Mouse (Mus musculus) MEL (cell line): ENCODE data around the gene Iqcd. TPM values are rescaled to one million over a fixed set of nuclear protein-coding genes. Genes with fewer than 3 reads are reported as not detected.

ENCODE experiments used
- DNase-seq: peaks from one replicate; pipeline ENCODE4 v3.0.0; 2011; ENCODE audit warnings: low read depth, low spot score
- H3K27ac ChIP-seq: 2 replicates; pipeline ENCODE4 v1.5.1; 2012; ENCODE audit warnings: low read depth, mild to moderate bottlenecking, control low read depth, low read length, moderate library complexity; ENCODE audit not compliant: control insufficient read depth
- H3K27me3 ChIP-seq, 2 experiments: fragments of 150-350 bp in 1 of 2; sonication (generic) in 1 of 2; 2 replicates each; pipeline ENCODE4 v1.6.1; 2012; ENCODE audit warnings: low read length in 2 of 2, mild to moderate bottlenecking in 2 of 2, improper control_type of control experiment in 1 of 2, moderate library complexity in 1 of 2; ENCODE audit not compliant: insufficient read depth in 2 of 2, control insufficient read depth in 1 of 2
- H3K36me3 ChIP-seq, 2 experiments: 2 replicates each; pipeline ENCODE4 v1.6.1; 2012 to 2014; ENCODE audit warnings: low read length in 2 of 2, improper control_type of control experiment in 1 of 2, inconsistent platforms in 1 of 2, mild to moderate bottlenecking in 1 of 2; ENCODE audit not compliant: insufficient read depth in 2 of 2, control insufficient read depth in 1 of 2
- H3K4me1 ChIP-seq, 2 experiments: fragments of 150-350 bp in 1 of 2; sonication (generic) in 1 of 2; 2 replicates each; pipeline ENCODE4 v1.6.1; 2012; ENCODE audit warnings: low read length in 2 of 2, improper control_type of control experiment in 1 of 2, mild to moderate bottlenecking in 1 of 2; ENCODE audit not compliant: insufficient read depth in 2 of 2, control insufficient read depth in 1 of 2
- H3K4me3 ChIP-seq, 2 experiments: fragments of 150-350 bp in 1 of 2; sonication (generic) in 1 of 2; 2 replicates each; pipeline ENCODE4 v1.5.1; 2012; ENCODE audit warnings: low read depth in 2 of 2, low read length in 2 of 2, mild to moderate bottlenecking in 2 of 2, moderate library complexity in 2 of 2, control low read depth in 1 of 2, improper control_type of control experiment in 1 of 2; ENCODE audit not compliant: control insufficient read depth in 1 of 2, insufficient read depth in 1 of 2
- H3K79me2 ChIP-seq: 2 replicates; pipeline ENCODE4 v1.6.1; 2012; ENCODE audit warnings: mild to moderate bottlenecking, low read length, moderate library complexity; ENCODE audit not compliant: control insufficient read depth, poor library complexity, insufficient read depth
- H3K9ac ChIP-seq: 2 replicates; pipeline ENCODE4 v1.6.1; 2012; ENCODE audit warnings: low read depth, mild to moderate bottlenecking, control low read depth, low read length, moderate library complexity; ENCODE audit not compliant: control insufficient read depth, poor library complexity, severe bottlenecking
- H3K9me3 ChIP-seq: fragments of 150-350 bp; sonication (generic); replicated peaks from 2 replicates; pipeline ENCODE4 v1.6.1; 2012; ENCODE audit warnings: mild to moderate bottlenecking, low read length, improper control_type of control experiment, moderate library complexity; ENCODE audit not compliant: insufficient read depth
- BHLHE40 ChIP-seq: IDR thresholded peaks from 2 replicates; pipeline ENCODE4 v1.6.1; 2012; ENCODE audit warnings: low read depth, mild to moderate bottlenecking, inconsistent platforms, low read length, improper control_type of control experiment, borderline replicate concordance
- CHD1 ChIP-seq: IDR thresholded peaks from 2 replicates; pipeline ENCODE4 v1.6.1; 2012; ENCODE audit warnings: low read depth, mild to moderate bottlenecking, inconsistent platforms, low read length, improper control_type of control experiment
- CTCF ChIP-seq, 3 experiments: IDR thresholded peaks in 2 of 3; conservative IDR thresholded peaks in 1 of 3; 2 replicates each; pipeline ENCODE4 v1.5.1; 2011 to 2012; ENCODE audit warnings: low read length in 3 of 3, low read depth in 2 of 3, mild to moderate bottlenecking in 2 of 3, improper control_type of control experiment in 1 of 3, inconsistent platforms in 1 of 3, mixed read lengths in 1 of 3, moderate library complexity in 1 of 3; ENCODE audit not compliant: control insufficient read depth in 1 of 3, insufficient read depth in 1 of 3, poor library complexity in 1 of 3, severe bottlenecking in 1 of 3
- E2F4 ChIP-seq: IDR thresholded peaks from 2 replicates; pipeline ENCODE4 v1.6.1; 2011; ENCODE audit warnings: low read depth, low read length, improper control_type of control experiment, borderline replicate concordance
- ELF1 ChIP-seq: IDR thresholded peaks from 2 replicates; pipeline ENCODE4 v1.6.1; 2014; ENCODE audit warnings: low read depth, mild to moderate bottlenecking, inconsistent platforms, low read length, improper control_type of control experiment, moderate library complexity
- ETS1 ChIP-seq: IDR thresholded peaks from 2 replicates; pipeline ENCODE4 v1.6.1; 2012; ENCODE audit warnings: low read depth, mild to moderate bottlenecking, inconsistent platforms, low read length, improper control_type of control experiment, moderate library complexity
- GABPA ChIP-seq: IDR thresholded peaks from 2 replicates; pipeline ENCODE4 v1.6.1; 2012; ENCODE audit warnings: low read depth, mild to moderate bottlenecking, inconsistent platforms, low read length, improper control_type of control experiment, moderate library complexity
- GATA1 ChIP-seq: IDR thresholded peaks from 2 replicates; pipeline ENCODE4 v1.6.1; 2011; ENCODE audit warnings: low read depth, low read length, improper control_type of control experiment
- JUND ChIP-seq: IDR thresholded peaks from 2 replicates; pipeline ENCODE4 v1.6.1; 2011; ENCODE audit warnings: low read depth, mild to moderate bottlenecking, improper control_type of control experiment, low read length
- KAT2A ChIP-seq: conservative IDR thresholded peaks from 2 replicates; pipeline ENCODE4 v1.6.1; 2012; ENCODE audit warnings: low read depth, low read length, improper control_type of control experiment, inconsistent platforms
- MAFK ChIP-seq: IDR thresholded peaks from 2 replicates; pipeline ENCODE4 v1.6.1; 2011; ENCODE audit warnings: low read depth, mild to moderate bottlenecking, low read length, improper control_type of control experiment, borderline replicate concordance
- MAX ChIP-seq: IDR thresholded peaks from 2 replicates; pipeline ENCODE4 v1.6.1; 2011; ENCODE audit warnings: low read length, improper control_type of control experiment
- MEF2A ChIP-seq: IDR thresholded peaks from 2 replicates; pipeline ENCODE4 v1.6.1; 2014; ENCODE audit warnings: low read depth, mild to moderate bottlenecking, inconsistent platforms, low read length, improper control_type of control experiment; ENCODE audit not compliant: poor library complexity, insufficient replicate concordance, severe bottlenecking; ENCODE audit errors: extremely low read depth
- MYB ChIP-seq: IDR thresholded peaks from 2 replicates; pipeline ENCODE4 v1.6.1; 2011; ENCODE audit warnings: mild to moderate bottlenecking, low read depth, low read length, improper control_type of control experiment
- NRF1 ChIP-seq: IDR thresholded peaks from 2 replicates; pipeline ENCODE4 v1.6.1; 2014; ENCODE audit warnings: low read depth, mild to moderate bottlenecking, inconsistent platforms, low read length, improper control_type of control experiment, moderate library complexity; ENCODE audit not compliant: poor library complexity, insufficient read depth, severe bottlenecking
- POLR2A ChIP-seq, 2 experiments: IDR thresholded peaks; 2 replicates each; pipeline ENCODE4 v1.6.1; 2011 to 2012; ENCODE audit warnings: low read length in 2 of 2, mild to moderate bottlenecking in 2 of 2, control low read depth in 1 of 2, improper control_type of control experiment in 1 of 2, low read depth in 1 of 2, moderate library complexity in 1 of 2; ENCODE audit not compliant: control insufficient read depth in 1 of 2, insufficient read depth in 1 of 2, poor library complexity in 1 of 2
- POLR2AphosphoS2 ChIP-seq: IDR thresholded peaks from 2 replicates; pipeline ENCODE4 v1.6.1; 2011; ENCODE audit warnings: low read length, improper control_type of control experiment
- POLR2AphosphoS5 ChIP-seq: IDR thresholded peaks from 2 replicates; pipeline ENCODE4 v1.6.1; 2012; ENCODE audit warnings: low read depth, borderline replicate concordance, mild to moderate bottlenecking, inconsistent platforms, low read length, moderate library complexity, mixed read lengths
- RAD21 ChIP-seq: IDR thresholded peaks from 2 replicates; pipeline ENCODE4 v1.6.1; 2011; ENCODE audit warnings: mild to moderate bottlenecking, low read depth, low read length, improper control_type of control experiment
- RCOR1 ChIP-seq: IDR thresholded peaks from 2 replicates; pipeline ENCODE4 v1.6.1; 2012; ENCODE audit warnings: low read depth, mild to moderate bottlenecking, inconsistent platforms, low read length, improper control_type of control experiment
- SIN3A ChIP-seq: IDR thresholded peaks from 2 replicates; pipeline ENCODE4 v1.6.1; 2012; ENCODE audit warnings: low read length, improper control_type of control experiment, inconsistent platforms
- SMC3 ChIP-seq: IDR thresholded peaks from 2 replicates; pipeline ENCODE4 v1.6.1; 2011; ENCODE audit warnings: low read depth, low read length, improper control_type of control experiment
- TAL1 ChIP-seq: IDR thresholded peaks from 2 replicates; pipeline ENCODE4 v1.6.1; 2012; ENCODE audit warnings: mild to moderate bottlenecking, inconsistent platforms, low read length, moderate library complexity, mixed read lengths
- TBP ChIP-seq: IDR thresholded peaks from 2 replicates; pipeline ENCODE4 v1.8.0; 2011; ENCODE audit warnings: low read depth, low read length, improper control_type of control experiment
- TCF12 ChIP-seq: IDR thresholded peaks from 2 replicates; pipeline ENCODE4 v1.6.1; 2014; ENCODE audit warnings: low read depth, mild to moderate bottlenecking, inconsistent platforms, low read length, improper control_type of control experiment, moderate library complexity
- USF1 ChIP-seq: IDR thresholded peaks from 2 replicates; pipeline ENCODE4 v1.6.1; 2014; ENCODE audit warnings: low read depth, mild to moderate bottlenecking, inconsistent platforms, low read length, improper control_type of control experiment, moderate library complexity
- USF2 ChIP-seq, 2 experiments: IDR thresholded peaks; 2 replicates each; pipeline ENCODE4 v1.6.1; 2011 to 2012; ENCODE audit warnings: improper control_type of control experiment in 2 of 2, low read length in 2 of 2, borderline replicate concordance in 1 of 2, inconsistent platforms in 1 of 2, low read depth in 1 of 2, mild to moderate bottlenecking in 1 of 2; ENCODE audit not compliant: insufficient read depth in 1 of 2
- ZC3H11A ChIP-seq: IDR thresholded peaks from 2 replicates; pipeline ENCODE4 v1.6.1; 2012; ENCODE audit warnings: low read depth, mild to moderate bottlenecking, inconsistent platforms, low read length, improper control_type of control experiment
- ZKSCAN1 ChIP-seq: IDR thresholded peaks from 2 replicates; pipeline ENCODE4 v1.6.1; 2012; ENCODE audit warnings: low read depth, mild to moderate bottlenecking, inconsistent platforms, low read length, improper control_type of control experiment, moderate library complexity
- ZMIZ1 ChIP-seq: IDR thresholded peaks from 2 replicates; pipeline ENCODE4 v1.6.1; 2012; ENCODE audit warnings: low read depth, mild to moderate bottlenecking, inconsistent platforms, low read length, improper control_type of control experiment, moderate library complexity
- ZNF384 ChIP-seq: IDR thresholded peaks from 2 replicates; pipeline ENCODE4 v1.6.1; 2012; ENCODE audit warnings: low read depth, mild to moderate bottlenecking, inconsistent platforms, low read length, improper control_type of control experiment
- polyA plus RNA-seq, 2 experiments: library from polyadenylated mRNA; stranded (reverse) in 1 of 2; unstranded in 1 of 2; fragments of >175 nt in 1 of 2; fragments of >200 nt in 1 of 2; gene quantifications; 2 replicates each; pipeline versions ENCODE4 v1.2.1 to v1.2.4; 2012; ENCODE audit warnings: low replicate concordance in 2 of 2, low read depth in 1 of 2; ENCODE audit not compliant: insufficient read length in 2 of 2, insufficient read depth in 1 of 2, missing spikeins in 1 of 2
- total RNA-seq: library from RNA; depleted of rRNA; stranded (reverse); fragments of 300-350 nt; gene quantifications from 2 replicates; pipeline ENCODE4 v1.2.3, GENCODE M21; 2012

Gene Iqcd
- total and polyA plus RNA-seq, 3 experiments: 1.1 to 2.2 TPM; not detected in 1

DNA sequence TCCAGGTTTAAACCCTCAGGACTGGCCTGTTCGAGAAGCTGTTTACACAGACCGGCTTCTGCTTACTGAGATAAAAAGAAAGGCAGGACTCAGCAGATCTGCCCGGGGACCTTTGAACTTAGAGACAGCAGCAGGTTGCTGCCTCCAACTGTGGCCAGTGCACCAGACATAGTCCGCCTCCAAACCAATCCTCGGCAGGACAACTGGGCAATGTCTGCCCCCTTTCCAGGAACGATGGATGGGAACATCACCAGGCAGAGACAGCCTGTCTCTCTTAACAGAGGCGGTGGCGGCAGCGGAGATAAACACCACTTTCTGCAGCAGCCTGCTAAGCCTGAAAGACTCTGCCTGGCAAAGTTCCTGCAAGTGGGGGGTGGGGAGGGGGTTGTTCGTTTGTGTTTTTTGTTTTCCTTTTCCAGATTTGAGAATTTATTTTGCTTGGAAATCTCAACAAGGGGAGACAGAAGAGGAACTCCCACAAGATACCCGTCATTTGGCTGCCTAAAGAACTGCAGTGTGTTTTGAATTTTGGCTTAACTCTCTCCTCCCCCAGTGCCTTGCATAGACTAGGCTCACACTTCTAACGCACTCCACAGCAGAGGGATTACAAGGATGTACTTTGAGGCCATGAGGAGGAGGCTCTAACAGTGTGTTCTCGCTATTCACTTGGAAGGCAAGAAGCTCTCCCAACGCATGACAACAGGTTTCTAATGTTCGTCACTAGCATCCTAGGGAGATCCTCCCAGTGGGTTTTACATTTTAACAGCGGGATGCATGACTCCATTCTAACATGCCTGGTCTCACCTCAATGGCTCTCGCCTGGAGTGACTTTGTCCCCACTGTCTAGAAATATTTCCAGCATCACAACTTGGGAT, 1.8 kb upstream of the Iqcd start (continued):
- TF ChIP-seq POLR2AphosphoS5 (no peak), JUND (no peak), KAT2A (no peak), POLR2A (IDR thresholded peaks at IDR 0.05; ENCODE audit: control insufficient read depth in 1 of 2, insufficient read depth in 1 of 2, low read depth in 1 of 2, low read length in 2 of 2, poor library complexity in 1 of 2) (no peak), NRF1 (no peak), RAD21 (no peak), ZMIZ1 (no peak), TCF12 (peak; percentile 39; the same call in 1 of the 2 replicates), CTCF (IDR thresholded peaks at IDR 0.05 in 2 of 3, conservative IDR thresholded peaks at IDR 0.05 in 1 of 3; ENCODE audit: control insufficient read depth in 1 of 3, insufficient read depth in 1 of 3, low read depth in 2 of 3, low read length in 3 of 3, poor library complexity in 1 of 3, severe bottlenecking in 1 of 3) (no peak), ELF1 (no peak), RCOR1 (peak; percentile 62; the same call in 1 of the 2 replicates), E2F4 (no peak), SMC3 (no peak), GABPA (no peak), MAFK (no peak), MAX (no peak), USF2 (IDR thresholded peaks at IDR 0.05; ENCODE audit: borderline replicate concordance in 1 of 2, insufficient read depth in 1 of 2, low read depth in 1 of 2, low read length in 2 of 2) (no peak), TBP (no peak)

DNA sequence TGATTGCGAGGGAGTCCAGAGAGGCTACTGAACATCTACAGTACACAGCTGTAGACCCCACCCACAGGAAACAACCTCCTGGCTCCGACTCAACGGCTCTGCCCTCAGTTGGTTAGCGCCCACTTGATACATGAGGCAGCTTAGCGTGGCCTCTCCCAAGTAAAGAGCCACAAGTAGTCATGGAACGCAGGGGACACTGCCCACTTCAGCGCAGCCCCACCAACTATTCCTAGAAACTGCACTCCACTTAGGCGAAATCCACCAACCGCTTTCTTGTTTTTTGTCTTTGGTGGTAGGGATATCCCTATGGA, 1.2 kb upstream of the Iqcd start:
- H3K27me3 ChIP-seq: no peaks in the 10 kb centered on the region
- H3K9ac ChIP-seq: peak overlapping the region; percentile 69
- peaks cover 5% of the 10 kb centered on the region for H3K79me2 ChIP-seq
- peak overlapping the region; percentile 58 to 94 for H3K4me3 ChIP-seq
- peak; percentile 80 for DNase-seq
- H3K4me1 ChIP-seq: peaks cover 6 to 24% of the 10 kb centered on the region in 2 experiments
- peak overlapping the region; percentile 52 for H3K27ac ChIP-seq
- H3K36me3 ChIP-seq: peaks cover 0 to 11% of the 10 kb centered on the region in 2 experiments; a peak in 2 of 4 replicates
- H3K9me3 ChIP-seq: no peaks in the 10 kb centered on the region
- TF ChIP-seq SIN3A: peak; percentile 62; the same call in 1 of the 2 replicates
- no peak for TF ChIP-seq BHLHE40
- TF ChIP-seq USF1: no peak
- no peak for TF ChIP-seq SMC3
- peak; percentile 14; the same call in 1 of the 2 replicates for TF ChIP-seq MAX
- TF ChIP-seq GATA1: no peak
- no peak for TF ChIP-seq RAD21
- TF ChIP-seq ZKSCAN1: no peak
- TF ChIP-seq ETS1: peak; percentile 55; the same call in 1 of the 2 replicates
- TF ChIP-seq GABPA: no peak
- TF ChIP-seq MEF2A: no peak
- no peak for TF ChIP-seq USF2 (IDR thresholded peaks at IDR 0.05; ENCODE audit: borderline replicate concordance in 1 of 2, insufficient read depth in 1 of 2, low read depth in 1 of 2, low read length in 2 of 2)
- no peak for TF ChIP-seq ZNF384
- TF ChIP-seq ZMIZ1: 0 out of 2 replicates have a peak, but pooled peaks have one; percentile 36
- no peak for TF ChIP-seq ZC3H11A
- no peak for TF ChIP-seq RCOR1
- no peak for TF ChIP-seq JUND
- 0 out of 2 replicates have a peak, but pooled peaks have one; percentile 52 for TF ChIP-seq TBP
- no peak for TF ChIP-seq TAL1
- no peak for TF ChIP-seq POLR2AphosphoS2
- TF ChIP-seq CHD1: no peak
- TF ChIP-seq MYB: no peak
- peak; percentile 31 to 65; a peak in 2 of 4 replicates for TF ChIP-seq POLR2A (IDR thresholded peaks at IDR 0.05; ENCODE audit: control insufficient read depth in 1 of 2, insufficient read depth in 1 of 2, low read depth in 1 of 2, low read length in 2 of 2, poor library complexity in 1 of 2)
- TF ChIP-seq POLR2AphosphoS5: no peak
